Mouse (Mus musculus) embryonic facial prominence, embryonic 10.5 days (tissue): ENCODE data around the gene Prmt1. TPM values are rescaled to one million over a fixed set of nuclear protein-coding genes. Genes with fewer than 3 reads are reported as not detected.

Source experiments
- DNase-seq: peaks from one replicate; pipeline ENCODE4 v3.0.0-alpha.2; 2017; ENCODE audit warnings: low spot score
- H3K27ac ChIP-seq: fragments of 300-500 bp; sonication (generic); replicated peaks from 2 replicates; pipeline ENCODE4 v1.5.1; 2016; ENCODE audit warnings: mild to moderate bottlenecking
- H3K27me3 ChIP-seq: fragments of 300-500 bp; sonication (generic); replicated peaks from 2 replicates; pipeline ENCODE4 v1.6.1; 2016; ENCODE audit warnings: low read depth, mild to moderate bottlenecking; ENCODE audit not compliant: poor library complexity, severe bottlenecking
- H3K36me3 ChIP-seq: fragments of 300-500 bp; sonication (generic); replicated peaks from 2 replicates; pipeline ENCODE4 v1.6.1; 2016; ENCODE audit warnings: mild to moderate bottlenecking, moderate library complexity
- H3K4me1 ChIP-seq: fragments of 300-500 bp; sonication (generic); 2 replicates; pipeline ENCODE4 v1.6.1; 2016
- H3K4me3 ChIP-seq: fragments of 300-500 bp; sonication (generic); 2 replicates; pipeline ENCODE4 v1.5.1; 2016; ENCODE audit warnings: mild to moderate bottlenecking, moderate library complexity
- H3K9me3 ChIP-seq: fragments of 300-500 bp; sonication (generic); 2 replicates; pipeline ENCODE4 v1.6.1; 2016; ENCODE audit warnings: mild to moderate bottlenecking
- WGBS: fragments of 180-500 bp; shearing (Covaris S2); methylation state at CpG from one replicate; pipeline ENCODE4 v1.1.7; 2016; 5-methylcytosine and 5-hydroxymethylcytosine counted together
- polyA plus RNA-seq: library from polyadenylated mRNA; unstranded; fragments of >200 nt; fragmentation: Nextera tagmentation; extraction: Ambion mirVana; gene quantifications from 2 replicates; pipeline ENCODE4 v1.2.1, GENCODE M21; 2016

Prmt1 gene
- polyA plus RNA-seq, 1 experiment from 2014 or later, result 991 TPM

GRCm38 (mm10) chr7:44985595-44986191 lies 675 bp downstream of the Prmt1 start:
- H3K9me3 ChIP-seq, result no peaks in the 10 kb centered on the region
- DNase-seq, result peak; percentile 90
- H3K4me3 ChIP-seq, result peak overlapping the region; percentile 75
- peaks cover 68% of the 10 kb centered on the region for H3K36me3 ChIP-seq
- no peaks in the 10 kb centered on the region for H3K27me3 ChIP-seq
- WGBS, result 1% methylated on average over 45 of the region's 45 CpGs
- H3K27ac ChIP-seq, result peak overlapping the region; percentile 99
- H3K4me1 ChIP-seq, result peaks cover 39% of the 10 kb centered on the region

DNA sequence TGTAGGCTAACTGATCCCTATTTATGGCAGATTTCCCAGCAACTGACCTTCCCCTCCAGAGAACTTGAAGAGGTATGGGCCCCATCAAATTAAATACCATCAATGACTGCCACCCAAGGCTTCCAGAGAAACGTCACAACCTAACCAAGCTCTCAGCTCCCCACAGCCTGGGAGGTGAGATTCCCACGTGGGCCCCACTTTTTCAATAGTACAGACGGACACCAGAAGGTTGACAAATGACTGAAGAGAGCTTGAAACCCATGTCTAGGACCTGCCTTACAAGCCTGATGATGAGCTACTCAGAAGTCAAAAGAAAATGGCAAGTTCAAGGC lies 1.6 kb downstream of the Prmt1 start:
- Histone ChIP-seq H3K27me3 (no peaks in the 10 kb centered on the region), H3K36me3 (peaks cover 68% of the 10 kb centered on the region), H3K27ac (no peak overlapping the region), H3K4me1 (peaks cover 39% of the 10 kb centered on the region), H3K9me3 (no peaks in the 10 kb centered on the region), H3K4me3 (peak overlapping the region; percentile 75)
- DNase-seq, result no peak
- 55% methylated on average over 3 of the region's 3 CpGs for WGBS

GRCm38 (mm10) chr7:44983944-44984832 lies 2.2 kb downstream of the Prmt1 start:
- Histone ChIP-seq H3K4me3 (peak overlapping the region; percentile 75), H3K9me3 (no peaks in the 10 kb centered on the region), H3K27ac (0 out of 2 replicates have a peak overlapping the region, but pooled peaks have one; percentile 20), H3K36me3 (peaks cover 68% of the 10 kb centered on the region), H3K27me3 (no peaks in the 10 kb centered on the region), H3K4me1 (peaks cover 38% of the 10 kb centered on the region)
- WGBS, result 81% methylated on average over 7 of the region's 7 CpGs
- no peak for DNase-seq

DNA sequence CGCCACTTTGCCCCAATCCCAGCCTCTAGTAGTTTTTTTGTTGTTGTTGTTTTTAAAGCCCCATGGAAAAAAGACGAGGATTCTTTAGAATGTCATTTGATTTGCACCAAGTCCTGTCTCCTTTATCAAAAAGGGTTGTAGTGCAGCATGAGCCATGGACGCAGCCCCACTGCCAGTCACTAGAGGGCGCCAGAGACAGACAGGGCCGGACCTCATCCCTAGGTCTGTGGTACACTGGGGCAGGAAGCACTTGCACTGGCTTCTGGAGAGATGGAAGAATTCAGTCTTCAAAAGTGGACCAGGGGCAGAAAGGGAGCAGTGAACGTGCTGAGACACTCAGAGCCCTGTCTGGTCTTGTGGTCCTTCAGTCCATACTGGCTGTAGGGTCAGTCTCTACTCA lies 3.3 kb downstream of the Prmt1 start:
- no peak overlapping the region for H3K27ac ChIP-seq
- H3K36me3 ChIP-seq, result peaks cover 69% of the 10 kb centered on the region

DNA sequence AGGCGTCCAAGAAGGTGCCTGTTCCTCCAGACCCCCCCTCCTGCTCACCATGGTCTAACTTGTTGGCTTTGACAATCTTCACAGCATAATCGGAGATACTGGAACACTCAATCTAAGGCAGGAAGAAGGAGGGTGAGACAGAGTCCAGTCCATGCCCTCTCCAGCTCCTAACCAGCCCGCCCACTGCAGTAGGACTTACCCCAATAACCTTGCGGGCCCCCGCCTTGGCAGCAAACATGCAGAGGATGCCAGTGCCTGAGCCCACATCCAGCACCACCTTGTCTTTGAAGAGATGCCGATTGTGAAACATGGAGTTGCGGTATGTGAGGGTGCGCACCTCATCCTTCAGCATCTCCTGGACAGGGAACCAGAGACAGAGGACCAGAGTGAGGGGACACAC lies 4.8 kb downstream of the Prmt1 start:
- Histone ChIP-seq H3K9me3 (no peaks in the 10 kb centered on the region), H3K36me3 (peaks cover 82% of the 10 kb centered on the region), H3K27ac (no peak overlapping the region), H3K4me1 (peaks cover 24% of the 10 kb centered on the region), H3K4me3 (no peak overlapping the region), H3K27me3 (no peaks in the 10 kb centered on the region)
- WGBS, result 95% methylated on average over 8 of the region's 8 CpGs
- DNase-seq, result no peak

More for the DNA sequence above, 3.3 kb downstream of the Prmt1 start:
- peak; percentile 88 for DNase-seq
- 40% methylated on average over 6 of the region's 6 CpGs for WGBS
- Histone ChIP-seq H3K4me3 (peak overlapping the region; percentile 75), H3K27me3 (no peaks in the 10 kb centered on the region), H3K4me1 (peaks cover 30% of the 10 kb centered on the region), H3K9me3 (no peaks in the 10 kb centered on the region)

DNA sequence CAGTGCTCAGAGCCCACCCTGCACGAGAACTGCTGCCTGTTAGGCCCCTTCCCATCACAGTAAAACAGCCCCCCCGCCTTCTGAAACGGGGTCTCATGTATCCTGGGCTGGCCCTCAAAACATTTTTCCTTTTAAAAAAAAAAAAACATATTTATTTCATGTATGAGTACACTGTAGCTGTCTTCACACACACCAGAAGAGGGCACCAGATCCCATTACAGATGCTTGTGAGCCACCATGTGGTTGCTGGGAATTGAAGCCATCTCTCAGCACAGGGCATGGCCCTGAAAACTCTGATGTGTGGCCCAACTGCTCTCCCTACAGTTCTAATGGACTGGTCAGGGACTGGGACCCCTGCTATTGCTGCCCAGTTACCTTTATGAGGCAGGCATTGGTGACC lies 8.1 kb downstream of the Prmt1 start:
- H3K27ac ChIP-seq, result no peak overlapping the region
- no peak overlapping the region for H3K4me3 ChIP-seq
- 93% methylated on average over 3 of the region's 3 CpGs for WGBS
- no peak for DNase-seq
- no peaks in the 10 kb centered on the region for H3K27me3 ChIP-seq
- H3K36me3 ChIP-seq, result peaks cover 82% of the 10 kb centered on the region
- peaks cover 24% of the 10 kb centered on the region for H3K4me1 ChIP-seq
- H3K9me3 ChIP-seq, result no peaks in the 10 kb centered on the region

DNA sequence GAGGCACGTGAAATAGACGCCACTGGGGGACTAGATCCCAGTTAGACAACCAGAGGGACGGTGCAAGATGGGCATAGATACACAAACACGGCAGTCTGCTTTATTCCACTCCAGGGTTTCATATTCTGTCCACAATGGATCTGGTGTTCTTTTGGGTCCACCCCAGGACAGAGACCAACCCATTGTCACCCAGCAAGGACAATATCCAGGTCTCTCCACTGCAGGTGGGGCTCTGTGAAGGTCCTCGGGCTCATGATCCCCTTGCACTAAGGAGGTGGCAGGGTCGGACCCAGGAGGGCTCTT lies 11.3 kb downstream of the Prmt1 start:
- Histone ChIP-seq H3K36me3 (peaks cover 51% of the 10 kb centered on the region), H3K27ac (no peak overlapping the region), H3K9me3 (no peaks in the 10 kb centered on the region), H3K4me1 (peaks cover 40% of the 10 kb centered on the region), H3K27me3 (no peaks in the 10 kb centered on the region), H3K4me3 (peak overlapping the region; percentile 65; the same call in 1 of the 2 replicates)
- 30% methylated on average over 6 of the region's 6 CpGs for WGBS
- DNase-seq, result no peak

DNA sequence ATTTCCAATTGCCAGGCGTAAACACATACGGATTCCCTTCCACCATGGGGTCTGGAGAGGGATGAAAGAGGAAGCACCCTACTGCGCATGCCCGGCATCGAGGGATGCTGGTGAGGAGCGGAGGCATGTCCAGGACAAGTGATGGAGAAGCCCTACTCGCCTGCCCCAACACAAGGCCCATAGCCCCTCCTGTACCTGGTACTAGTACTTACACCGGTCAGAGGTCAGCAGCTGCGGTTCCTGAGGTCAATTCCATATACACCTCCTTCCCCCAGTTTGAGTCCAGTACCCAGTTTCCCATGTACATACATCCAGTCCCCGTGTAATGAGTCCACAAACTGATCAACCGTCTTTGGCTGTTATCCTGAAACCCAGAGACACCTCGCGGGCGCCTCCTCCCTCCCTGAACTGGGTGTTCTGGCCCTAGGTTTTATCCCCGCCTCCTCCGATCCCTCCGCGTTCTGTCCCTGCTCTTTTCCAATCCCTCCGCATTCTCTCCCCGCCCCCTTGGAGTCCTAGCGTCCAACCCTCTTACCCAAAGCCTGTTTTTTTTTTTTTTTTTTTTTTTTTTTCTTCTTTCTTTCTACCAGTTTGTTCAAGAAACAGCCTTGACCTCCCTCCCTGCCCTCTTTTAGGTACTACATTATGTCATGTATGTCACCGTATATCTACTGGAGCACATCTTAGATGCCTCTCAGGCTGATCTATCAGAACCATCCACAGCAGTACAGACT lies 11.8 kb downstream of the Prmt1 start, which contains the start of gene Cpt1c:
Cpt1c (minus strand) TSS at position 469 of the 734 bp plus-strand sequence.
- peak; percentile 87 for DNase-seq
- H3K4me1 ChIP-seq, result peaks cover 45% of the 10 kb centered on the region
- peak within 1 kb of the TSS; percentile 85 for H3K27ac ChIP-seq
- WGBS, result 1% methylated on average over 22 of the region's 22 CpGs
- H3K9me3 ChIP-seq, result no peaks in the 10 kb centered on the region
- H3K4me3 ChIP-seq, result peak within 1 kb of the TSS; percentile 65
- no peaks in the 10 kb centered on the region for H3K27me3 ChIP-seq
- H3K36me3 ChIP-seq, result peaks cover 46% of the 10 kb centered on the region

DNA sequence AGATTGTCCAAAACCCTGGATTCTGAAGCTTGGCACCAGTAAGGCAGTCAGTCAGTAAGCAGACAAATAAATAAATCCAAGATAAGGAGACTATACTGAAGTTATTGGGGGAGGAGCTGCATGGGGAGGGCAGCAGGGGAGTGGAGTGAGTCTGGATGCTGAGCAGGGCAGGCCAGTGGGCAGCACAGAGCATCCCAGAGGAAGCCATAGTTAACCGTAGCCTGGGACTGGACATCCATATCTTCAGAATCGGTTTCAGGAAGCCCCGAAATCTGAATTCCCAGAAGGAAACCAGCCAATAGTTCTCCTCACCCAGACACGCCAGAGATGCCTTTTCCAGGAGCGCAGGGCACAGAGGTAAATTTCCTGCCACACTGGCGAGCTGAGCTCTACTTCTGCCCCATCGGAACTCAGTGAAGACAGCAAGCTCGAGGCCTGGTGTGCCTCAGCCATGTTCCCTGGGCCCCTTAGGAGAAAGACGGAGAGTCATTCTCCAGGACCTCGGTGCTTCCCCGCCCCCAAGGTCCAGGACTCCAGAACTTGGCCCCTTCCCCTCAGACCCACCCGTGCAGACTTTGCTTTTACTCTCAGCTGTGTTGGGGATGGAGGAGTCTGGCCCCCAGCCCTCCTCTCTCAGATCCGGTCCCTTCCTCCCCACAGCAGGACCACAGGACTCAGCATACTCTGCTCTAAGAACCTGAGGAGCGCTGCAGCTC lies 12.8 kb downstream of the Prmt1 start:
- WGBS, result 39% methylated on average over 14 of the region's 14 CpGs
- peak overlapping the region; percentile 85 for H3K27ac ChIP-seq
- peak overlapping the region; percentile 65 for H3K4me3 ChIP-seq
- H3K4me1 ChIP-seq, result peaks cover 48% of the 10 kb centered on the region
- no peaks in the 10 kb centered on the region for H3K27me3 ChIP-seq
- H3K9me3 ChIP-seq, result no peaks in the 10 kb centered on the region
- H3K36me3 ChIP-seq, result peaks cover 36% of the 10 kb centered on the region
- no peak for DNase-seq

GRCm38 (mm10) chr7:44971142-44971541 lies 15.2 kb downstream of the Prmt1 start:
- peak overlapping the region; percentile 63 for H3K4me3 ChIP-seq
- DNase-seq, result no peak
- no peaks in the 10 kb centered on the region for H3K27me3 ChIP-seq
- peak overlapping the region; percentile 89 for H3K27ac ChIP-seq
- WGBS, result 76% methylated on average over 7 of the region's 7 CpGs
- peaks cover 48% of the 10 kb centered on the region for H3K4me1 ChIP-seq
- peaks cover 26% of the 10 kb centered on the region for H3K36me3 ChIP-seq
- H3K9me3 ChIP-seq, result no peaks in the 10 kb centered on the region

DNA sequence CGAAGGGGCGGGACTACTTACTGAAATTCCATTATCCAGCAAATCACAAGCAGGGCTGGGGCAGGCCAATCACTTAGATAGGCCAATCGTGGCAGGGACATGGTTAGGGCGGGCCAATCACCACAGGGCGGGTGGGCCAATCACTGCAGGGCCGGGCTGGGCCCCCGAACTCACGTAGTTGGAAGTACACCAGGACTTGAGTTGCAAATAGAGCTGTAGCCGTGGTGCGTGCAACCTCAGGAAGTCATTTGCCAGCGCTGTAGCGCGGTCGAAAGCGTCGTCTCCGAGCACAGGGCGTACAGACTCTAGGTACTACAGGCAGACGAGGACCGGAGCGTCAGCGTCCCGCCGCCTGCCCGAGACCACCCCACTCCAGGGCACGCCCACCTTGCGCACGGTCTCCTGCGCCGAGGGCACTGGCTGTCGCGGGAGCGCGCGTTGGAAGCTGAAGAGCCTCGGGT lies 16.1 kb downstream of the Prmt1 start:
- WGBS, result under 1% methylated on average over 36 of the region's 36 CpGs
- peak; percentile 95 for DNase-seq
- Histone ChIP-seq H3K27me3 (no peaks in the 10 kb centered on the region), H3K4me3 (peak overlapping the region; percentile 63), H3K9me3 (no peaks in the 10 kb centered on the region), H3K36me3 (peaks cover 26% of the 10 kb centered on the region), H3K27ac (peak overlapping the region; percentile 89), H3K4me1 (peaks cover 45% of the 10 kb centered on the region)

GRCm38 (mm10) chr7:44966638-44967037 lies 19.7 kb downstream of the Prmt1 start:
- Histone ChIP-seq H3K27me3 (no peaks in the 10 kb centered on the region), H3K27ac (no peak overlapping the region), H3K36me3 (peaks cover 51% of the 10 kb centered on the region), H3K4me1 (peaks cover 20% of the 10 kb centered on the region), H3K9me3 (no peaks in the 10 kb centered on the region), H3K4me3 (peak overlapping the region; percentile 14; the same call in 1 of the 2 replicates)
- WGBS, result 81% methylated on average over 15 of the region's 15 CpGs
- no peak for DNase-seq
